In genomic region chr9:79806317-79807075, GRCm38 (mm10) we compare ENCODE assay signal across 8 mouse cellular contexts. TPM values are rescaled to one million over a fixed set of nuclear protein-coding genes. Genes with fewer than 3 reads are reported as not detected.
A peak's percentile ranks its signal among the peaks of the same experiment; 100 is the strongest.
DNase-seq lines count a peak whose midpoint lies in the region; ATAC-seq and TF ChIP-seq lines count a peak whose summit lies in the region.

No protein-coding gene starts in this region.

- TF ChIP-seq CTCF in lung, postnatal 0 days (IDR thresholded peaks at IDR 0.05): peak; percentile 85
- peak; percentile 93 for TF ChIP-seq CTCF in stomach, postnatal 0 days (IDR thresholded peaks at IDR 0.05; ENCODE audit: low read depth)

- no peaks in the 10 kb centered on the region for H3K9me3 ChIP-seq in lung, postnatal 0 days (ENCODE audit: low read length)
- no peaks in the 10 kb centered on the region for H3K9me3 ChIP-seq in stomach, postnatal 0 days (ENCODE audit: control insufficient read depth, low read length)

- peaks cover 4% of the 10 kb centered on the region; the same call in 1 of the 2 replicates for H3K4me1 ChIP-seq in lung, postnatal 0 days (ENCODE audit: insufficient read depth, low read depth, low read length)
- H3K4me1 ChIP-seq in stomach, postnatal 0 days (replicated peaks; ENCODE audit: control insufficient read depth, insufficient read depth): peaks cover 3% of the 10 kb centered on the region; the same call in 1 of the 2 replicates

- H3K4me2 ChIP-seq in lung, postnatal 0 days (replicated peaks; ENCODE audit: low read depth, low read length): no peak overlapping the region
- no peak overlapping the region for H3K4me2 ChIP-seq in stomach, postnatal 0 days (replicated peaks; ENCODE audit: low read depth)

- intact Hi-C loops in left cerebral cortex, postnatal 14 days (cut with DNase I): loop anchor here (1.0 kb wide), 1 partner anchor 196 kb away; no protein-coding TSS in a partner anchor
- intact Hi-C loops in gastrocnemius, postnatal 36 days (cut with DNase I): loop anchor here (1.0 kb wide), 1 partner anchor 196 kb away; no protein-coding TSS in a partner anchor

- ATAC-seq in lung, postnatal 0 days: peak; percentile 50; the same call in 1 of the 2 replicates
- no peak for ATAC-seq in stomach, postnatal 0 days (ENCODE audit: low FRiP score, low TSS enrichment)

- H3K27me3 ChIP-seq in lung, postnatal 0 days (replicated peaks; ENCODE audit: insufficient read depth, low read length): no peaks in the 10 kb centered on the region
- H3K27me3 ChIP-seq in stomach, postnatal 0 days (ENCODE audit: control insufficient read depth, insufficient read depth, low read length): no peaks in the 10 kb centered on the region

- TF ChIP-seq EP300 in lung, postnatal 0 days (IDR thresholded peaks at IDR 0.05): no peak
- no peak for TF ChIP-seq EP300 in stomach, postnatal 0 days (optimal IDR thresholded peaks at IDR 0.05)

- H3K27ac ChIP-seq in lung, postnatal 0 days (ENCODE audit: low read length): no peak overlapping the region
- H3K27ac ChIP-seq in stomach, postnatal 0 days (replicated peaks): no peak overlapping the region

- no peak overlapping the region for H3K4me3 ChIP-seq in lung, postnatal 0 days (ENCODE audit: low read depth, low read length)
- H3K4me3 ChIP-seq in stomach, postnatal 0 days (ENCODE audit: low read depth, low read length): no peak overlapping the region

- no peak overlapping the region for H3K9ac ChIP-seq in lung, postnatal 0 days (replicated peaks; ENCODE audit: low read depth)
- H3K9ac ChIP-seq in stomach, postnatal 0 days (ENCODE audit: low read length): no peak overlapping the region

- WGBS in lung, postnatal 0 days: 47% methylated on average over 12 of the region's 12 CpGs
- WGBS in stomach, postnatal 0 days: 42% methylated on average over 12 of the region's 12 CpGs

- no peaks in the 10 kb centered on the region for H3K36me3 ChIP-seq in lung, postnatal 0 days (ENCODE audit: insufficient read depth, low read length)
- H3K36me3 ChIP-seq in stomach, postnatal 0 days (ENCODE audit: control insufficient read depth, insufficient read depth, low read length): no peaks in the 10 kb centered on the region

- peak; percentile 41 for DNase-seq in cerebellum, adult 9-10 months
- DNase-seq in cerebellum, adult 11-12 months: no peak
- DNase-seq in left cerebral cortex, postnatal 14 days (ENCODE audit: low spot score in 2 of 2): peak; percentile 60 to 68
- DNase-seq in left cerebral cortex, adult 11 months (ENCODE audit: low spot score): no peak
- peak; percentile 26 for DNase-seq in brain, embryonic 18.5 days (ENCODE audit: low read depth, low spot score)
- DNase-seq in lung, postnatal 0 days (ENCODE audit: low spot score): peak; percentile 78
- no peak for DNase-seq in stomach, postnatal 0 days (ENCODE audit: low spot score)
- DNase-seq in gastrocnemius, postnatal 36 days: no peak

RNA-seq across cellular contexts. Expression of gene Tmem30a, which starts 13.2 kb away (rescaled TPM):
- total RNA-seq in left cerebral cortex, postnatal 14 days (2021): 100 to 1,000 TPM; 234 to 235 TPM
- 129 and 140 TPM in 2 replicates for polyA plus RNA-seq in lung, postnatal 0 days (2015; fragmentation: Nextera tagmentation; extraction: Ambion mirVana)
- 56.4 and 57.3 TPM in 2 replicates for polyA plus RNA-seq in stomach, postnatal 0 days (2015; fragmentation: Nextera tagmentation; extraction: Ambion mirVana)
- 10 to 100 TPM; 45.5 to 48.1 TPM for total RNA-seq in gastrocnemius, postnatal 36 days (2021)

RNA-seq across cellular contexts. Expression of gene Cox7a2, which starts 46.8 kb away (rescaled TPM):
- 100 to 1,000 TPM; 412 to 418 TPM for total RNA-seq in left cerebral cortex, postnatal 14 days (2021)
- polyA plus RNA-seq in lung, postnatal 0 days (2015; fragmentation: Nextera tagmentation; extraction: Ambion mirVana): 593 and 634 TPM in 2 replicates
- 927 and 965 TPM in 2 replicates for polyA plus RNA-seq in stomach, postnatal 0 days (2015; fragmentation: Nextera tagmentation; extraction: Ambion mirVana)
- 100 to 1,000 TPM; 380 to 392 TPM for total RNA-seq in gastrocnemius, postnatal 36 days (2021)

Comparison
In these comparisons a context has a peak if more than half of its experiments do, and no peak if none do; other contexts are left out.
1. DNase-seq: peak in cerebellum, adult 9-10 months (single experiment), left cerebral cortex, postnatal 14 days (2 of 2), brain, embryonic 18.5 days (single experiment) and lung, postnatal 0 days (single experiment); none in cerebellum, adult 11-12 months (single experiment), left cerebral cortex, adult 11 months (single experiment), stomach, postnatal 0 days (single experiment) and gastrocnemius, postnatal 36 days (0 of 2).
2. RNA of gene Tmem30a, which starts 13.2 kb away (total RNA-seq): 234 to 235 TPM in left cerebral cortex, postnatal 14 days; 45.5 to 48.1 TPM in gastrocnemius, postnatal 36 days; every median in the first group is over 4 times any median in the second.